Mouse (Mus musculus) embryo, embryonic 10 days (tissue): ENCODE measurements around the gene Aktip.

Experiments used
- DNase-seq: peaks from one replicate; pipeline ENCODE4 v3.0.0-alpha.2; 2015; ENCODE audit warnings: low spot score

Aktip gene

DNA sequence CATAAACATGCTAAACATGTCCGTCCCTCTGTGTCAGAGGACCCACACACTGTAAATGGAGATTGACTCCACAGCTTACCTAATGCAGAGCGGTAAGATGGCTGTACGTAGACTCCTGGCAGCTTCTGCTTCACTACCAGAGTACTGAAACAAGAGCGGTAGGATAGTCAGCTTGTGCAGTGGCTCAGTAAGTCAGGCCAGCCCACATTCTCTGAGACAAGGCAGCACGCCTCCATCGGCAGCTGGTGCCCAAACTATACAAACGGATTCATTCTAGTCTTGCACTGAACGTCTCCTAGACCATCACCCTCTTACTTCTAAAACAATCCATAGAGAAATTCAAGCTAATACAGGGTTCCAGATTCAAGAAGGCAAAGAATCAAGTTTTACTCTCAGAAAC is 73.0 kb downstream of the Aktip start:
- DNase-seq, result no peak

DNA sequence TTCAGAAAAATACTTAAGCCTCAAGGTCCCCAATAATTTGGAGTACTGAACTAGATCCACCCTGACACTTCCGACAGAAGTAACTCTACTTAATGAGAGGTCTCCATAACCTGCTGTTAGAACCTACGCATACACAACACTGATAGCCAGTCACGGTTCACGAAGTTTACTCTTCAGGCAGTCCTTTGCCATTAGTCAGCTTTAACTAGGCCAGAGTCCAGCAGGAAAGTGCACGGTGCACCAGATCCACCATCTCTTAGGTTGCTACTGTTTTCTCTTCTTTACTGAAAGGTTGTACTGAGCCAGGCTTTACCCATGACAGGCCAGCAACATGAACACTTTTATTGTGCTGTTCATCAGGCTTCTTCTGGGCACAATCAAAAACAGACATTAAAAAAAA is 75.5 kb downstream of the Aktip start:
- no peak for DNase-seq

DNA sequence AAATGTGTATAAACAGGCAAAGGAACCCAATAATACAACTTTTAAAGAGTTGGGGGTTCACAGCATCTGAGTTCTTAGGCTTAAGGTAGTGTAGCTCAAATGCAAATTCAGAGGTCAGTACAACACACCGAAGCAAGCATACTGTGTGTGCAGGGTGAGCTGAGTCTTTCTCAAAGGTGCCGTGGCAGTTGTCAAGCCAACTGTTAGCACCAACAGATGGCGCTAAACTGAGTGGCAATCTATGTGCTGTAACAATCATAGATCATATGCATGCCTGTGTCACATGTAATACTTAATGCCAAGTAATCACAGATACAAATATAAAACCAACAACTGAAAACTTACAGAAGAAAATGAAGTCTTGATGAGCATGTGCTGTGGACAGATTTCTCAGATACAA is 81.6 kb downstream of the Aktip start:
- DNase-seq, result peak; percentile 29

DNA sequence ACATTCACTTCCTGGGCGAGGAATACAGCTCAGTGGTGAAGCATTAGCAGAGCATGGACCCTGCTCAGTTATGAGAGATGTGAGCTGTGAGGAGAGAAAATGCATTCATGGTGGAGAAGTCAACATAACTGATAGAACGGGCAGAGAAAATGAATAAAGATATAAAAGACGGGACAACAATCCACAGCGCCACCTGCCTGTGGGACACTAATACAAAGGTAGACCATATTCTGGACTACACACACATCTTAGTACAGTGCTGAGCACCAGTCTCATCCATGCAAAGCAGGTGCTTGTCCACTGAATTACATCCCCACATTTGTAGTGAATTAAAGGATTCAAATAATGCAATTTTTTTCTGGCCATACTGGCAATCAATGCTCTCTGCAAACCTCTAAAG is 82.2 kb downstream of the Aktip start:
- no peak for DNase-seq

DNA sequence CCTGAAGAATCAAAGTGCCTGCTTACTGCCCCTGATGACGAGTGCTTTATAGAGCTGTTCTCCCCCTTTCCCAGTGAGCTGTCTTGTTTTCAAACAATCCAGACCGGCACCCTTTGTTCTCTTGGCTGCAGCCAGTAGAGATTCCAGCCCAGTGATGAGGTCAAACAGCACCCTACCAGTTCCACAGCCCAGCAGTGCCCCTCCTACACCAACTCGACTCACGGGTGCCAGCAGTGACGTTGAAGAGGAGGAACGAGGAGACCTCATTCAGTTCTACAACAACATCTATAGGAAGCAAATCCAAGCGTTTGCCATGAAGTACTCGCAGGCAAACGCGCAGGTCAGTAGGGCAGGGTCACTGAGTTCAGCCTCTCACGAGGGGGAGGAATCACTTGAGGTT is 84.9 kb downstream of the Aktip start:
- DNase-seq, result no peak

DNA sequence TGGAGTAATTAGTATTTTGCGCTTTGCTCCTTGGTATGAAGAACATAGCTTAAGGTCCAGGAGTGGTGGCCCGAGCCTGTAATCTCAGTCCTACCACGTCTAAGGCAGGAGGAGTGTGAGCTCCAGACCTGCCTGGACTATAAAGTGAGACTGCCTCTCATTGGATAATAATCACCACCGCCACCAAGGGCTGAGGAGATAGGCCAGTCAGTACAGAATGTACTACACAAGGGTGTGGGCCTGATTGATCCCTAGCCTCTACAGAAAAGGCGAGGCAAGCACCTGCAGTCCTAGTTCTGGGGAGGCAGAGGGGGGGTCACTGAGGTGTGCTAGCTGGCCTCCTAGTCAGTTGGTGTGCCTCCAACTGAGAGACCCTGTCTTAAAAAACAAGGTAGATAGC is 85.3 kb downstream of the Aktip start:
- no peak for DNase-seq

DNA sequence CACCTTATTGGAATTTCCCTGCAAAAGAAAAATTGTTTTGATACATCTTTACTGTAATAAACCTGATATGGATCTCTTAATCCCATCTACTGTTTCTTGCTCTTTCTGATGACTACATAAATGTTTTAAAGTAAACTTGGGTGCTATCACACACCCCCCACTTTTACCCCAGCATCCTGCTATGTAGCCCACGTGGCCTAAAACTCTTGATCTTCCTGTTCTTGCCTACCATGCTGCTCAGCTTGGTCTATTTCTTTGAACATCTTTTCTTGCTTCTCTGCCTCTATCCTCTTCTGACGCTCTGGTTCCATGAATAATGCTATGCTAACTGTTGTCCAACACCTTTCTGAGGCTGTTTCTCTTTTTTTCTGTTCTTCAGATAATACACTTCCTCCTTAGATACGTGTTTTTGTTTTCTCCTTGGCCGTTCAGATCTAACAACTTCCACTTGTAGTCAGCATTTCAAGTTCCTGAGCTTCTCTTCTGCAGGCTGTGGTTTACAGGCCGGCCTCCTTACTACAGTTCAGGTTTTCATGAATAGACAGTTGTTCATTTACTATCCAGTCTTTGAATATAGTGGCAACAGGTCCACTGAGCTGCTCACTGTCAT is 87.8 kb downstream of the Aktip start:
- no peak for DNase-seq

DNA sequence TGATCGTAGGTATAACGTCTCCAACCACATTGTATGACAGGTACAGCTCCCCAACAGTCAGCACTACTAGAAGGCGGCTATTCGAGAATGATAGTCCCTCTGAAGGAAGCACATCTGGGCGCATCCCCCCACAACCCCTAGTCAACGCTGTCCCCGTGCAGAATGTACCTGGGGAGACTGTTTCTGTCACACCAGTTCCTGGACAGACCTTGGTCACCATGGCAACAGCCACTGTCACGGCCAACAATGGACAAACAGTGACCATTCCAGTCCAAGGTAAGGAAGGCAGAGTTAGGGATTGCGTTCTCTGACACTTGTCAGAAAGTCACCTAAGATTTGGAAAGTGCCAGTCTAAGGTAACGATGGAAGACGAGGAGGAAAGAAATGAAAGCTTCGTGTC is 93.5 kb downstream of the Aktip start:
- DNase-seq, result no peak

DNA sequence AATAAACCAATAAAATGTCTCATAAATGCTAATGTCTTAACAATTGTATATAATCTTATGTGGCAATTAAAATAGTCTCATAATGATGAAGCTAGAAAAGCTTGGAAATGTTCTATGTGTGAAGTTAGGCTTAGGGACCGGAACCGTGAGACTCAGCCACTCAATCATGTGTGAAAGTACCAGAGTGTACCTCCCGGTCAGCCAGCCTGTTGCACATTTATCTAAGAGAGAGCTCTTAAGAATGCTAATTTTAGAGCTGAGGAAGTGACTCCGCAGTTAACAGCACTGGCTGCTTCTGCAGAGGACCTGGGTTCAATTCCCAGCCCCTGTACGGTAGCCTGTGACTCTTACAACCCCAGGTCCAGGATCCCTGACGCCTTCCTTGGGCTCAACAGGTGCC is 101.7 kb downstream of the Aktip start:
- DNase-seq, result no peak

DNA sequence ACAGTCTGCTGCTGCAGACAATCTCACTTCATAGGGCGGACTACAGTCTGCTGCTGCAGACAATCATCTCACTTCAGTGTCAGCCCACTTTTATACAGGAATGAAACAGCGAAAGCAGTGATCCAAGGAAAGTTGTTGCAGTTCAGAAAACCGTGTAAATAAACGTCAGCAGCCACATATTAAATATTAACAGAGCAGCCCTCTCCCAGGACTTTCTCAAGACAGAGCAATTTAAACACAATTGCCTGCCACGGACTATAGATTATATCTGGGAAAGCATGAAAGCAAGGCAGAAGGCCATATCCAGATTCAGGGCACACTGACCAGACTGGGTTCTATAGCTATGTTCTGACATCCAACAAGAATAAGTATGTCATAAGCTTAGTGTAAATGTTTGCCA is 105.6 kb downstream of the Aktip start:
- DNase-seq, result no peak

DNA sequence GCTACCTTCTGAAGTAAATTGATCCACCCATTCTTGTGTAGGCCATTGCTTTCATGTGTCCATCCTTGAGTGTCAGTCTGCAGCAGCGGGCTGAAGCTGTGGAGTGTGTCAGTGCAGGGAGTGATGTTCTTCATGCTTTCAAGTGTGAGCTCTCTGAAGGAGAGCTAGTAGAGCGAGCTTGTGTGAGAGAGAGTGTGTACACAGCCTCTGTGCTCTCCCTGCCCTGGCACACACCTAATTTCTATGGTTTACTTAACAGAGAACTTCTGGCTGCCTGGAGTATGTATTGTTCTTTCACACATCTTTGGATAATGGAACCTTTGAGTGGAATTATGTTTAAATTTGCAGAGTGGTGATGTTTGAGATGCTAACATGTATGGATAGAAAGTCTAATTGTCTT is 110.2 kb downstream of the Aktip start:
- DNase-seq, result no peak

DNA sequence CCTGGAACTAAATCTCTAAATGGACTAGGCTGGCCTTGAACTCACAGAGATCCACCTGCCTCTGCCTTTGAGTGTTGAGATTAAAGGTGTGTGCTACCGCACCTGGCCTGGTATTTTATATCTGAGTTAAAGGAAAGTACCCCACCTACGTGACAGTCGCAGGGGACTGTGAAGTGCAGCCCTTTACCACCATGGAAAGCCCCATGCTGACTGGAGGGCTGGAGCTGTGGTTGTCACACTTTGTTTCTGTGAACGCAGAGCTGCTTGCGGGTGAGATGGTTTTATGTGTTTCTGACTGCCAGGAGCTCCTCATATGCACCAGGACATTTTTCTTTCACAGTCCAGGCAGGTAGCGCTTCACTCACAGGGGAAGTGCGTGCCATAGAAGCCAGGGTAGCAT is 111.3 kb downstream of the Aktip start:
- DNase-seq, result no peak

DNA sequence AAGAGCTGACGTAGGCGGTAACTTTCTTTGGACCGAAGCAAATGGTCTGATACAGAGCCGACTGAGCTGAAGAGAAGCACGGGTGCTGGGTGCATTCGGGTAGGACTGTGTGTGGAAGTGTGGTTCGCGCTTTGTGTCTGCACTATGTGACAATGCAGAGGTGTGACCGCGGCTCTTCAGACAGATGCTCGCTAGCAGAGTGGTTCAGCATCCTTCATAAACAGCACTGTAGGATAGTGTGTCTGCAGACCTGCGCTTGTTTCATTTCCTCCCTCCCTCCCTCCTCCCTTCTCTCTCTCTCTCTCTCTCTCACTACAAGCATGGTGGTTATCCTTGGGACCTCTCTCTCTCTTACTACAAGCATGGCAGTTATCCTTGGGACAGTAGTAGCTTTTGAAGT is 117.3 kb downstream of the Aktip start:
- no peak for DNase-seq

DNA sequence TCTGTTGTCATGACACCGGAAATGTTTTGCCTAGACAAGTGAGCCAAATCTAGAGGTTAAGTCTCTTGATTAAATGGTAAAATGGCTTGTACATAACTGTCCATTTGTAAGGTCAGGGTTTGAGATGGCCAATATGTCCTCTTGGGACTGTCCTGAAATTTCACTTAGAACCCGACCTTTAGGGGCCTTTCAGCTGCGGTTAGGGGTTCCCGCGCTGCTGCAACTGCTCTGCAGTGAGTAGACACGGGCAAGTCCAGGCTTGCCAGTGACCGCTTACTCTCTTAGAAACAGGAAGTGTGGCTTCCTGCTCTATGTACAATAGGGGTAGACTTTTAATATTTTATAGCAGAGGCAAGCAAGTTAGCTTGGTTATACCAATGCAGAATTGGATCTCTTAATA is 117.9 kb downstream of the Aktip start:
- no peak for DNase-seq

DNA sequence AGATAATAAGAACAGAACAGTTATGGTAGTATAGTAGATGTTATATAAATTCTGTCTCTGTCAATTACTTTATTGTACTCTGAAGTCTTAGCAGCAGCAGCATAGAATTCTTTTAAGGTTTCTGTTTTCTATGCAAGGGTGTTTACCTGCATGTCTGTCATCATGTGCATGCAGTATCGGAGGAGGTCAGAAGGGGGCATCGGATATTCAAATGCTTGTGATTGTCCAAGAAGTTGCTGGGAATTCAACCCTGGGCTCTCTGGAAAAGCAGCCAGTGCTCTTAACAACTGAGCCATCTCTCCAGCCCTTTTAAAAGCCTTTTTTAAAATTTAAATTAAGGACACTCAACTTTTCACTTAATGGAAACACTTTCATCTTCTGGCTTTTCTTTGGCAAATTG is 120.1 kb downstream of the Aktip start:
- no peak for DNase-seq

DNA sequence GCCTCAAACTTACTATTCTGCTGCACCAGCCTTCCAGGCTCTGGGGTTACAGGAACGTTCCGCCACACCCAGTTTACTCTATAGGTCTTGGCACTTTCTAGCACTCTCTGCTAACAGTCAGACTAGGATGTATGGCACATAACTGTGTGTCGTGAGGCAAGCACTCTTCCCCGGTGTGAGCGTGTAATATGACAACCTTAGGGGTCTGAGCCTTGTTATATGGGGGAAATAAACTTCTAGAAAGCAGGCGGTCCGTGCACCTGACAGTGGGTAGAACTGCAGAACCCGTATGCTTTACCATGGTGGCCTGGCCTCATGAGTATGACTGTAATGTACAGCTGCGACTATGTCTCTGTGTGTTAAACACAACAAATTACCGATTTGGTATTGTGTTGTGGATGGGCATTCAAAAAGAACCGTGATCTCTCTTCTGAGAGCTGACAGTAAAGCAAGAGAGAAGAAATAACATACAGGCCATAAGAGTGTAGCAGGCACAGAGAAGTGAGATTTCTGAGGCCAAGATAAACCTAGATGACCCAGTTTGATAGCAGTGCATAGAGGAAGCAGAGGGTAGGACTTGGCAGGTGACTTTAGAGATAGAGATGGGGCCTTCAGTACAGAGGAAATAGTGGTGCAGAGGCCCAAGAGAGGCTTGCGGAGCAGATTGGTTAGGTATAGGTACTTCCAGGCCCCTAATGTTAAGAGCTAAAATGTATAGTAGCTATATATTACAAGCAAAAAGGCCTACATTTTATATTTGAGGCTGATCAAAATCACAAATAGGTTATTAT is 122.5 kb downstream of the Aktip start:
- DNase-seq, result no peak

DNA sequence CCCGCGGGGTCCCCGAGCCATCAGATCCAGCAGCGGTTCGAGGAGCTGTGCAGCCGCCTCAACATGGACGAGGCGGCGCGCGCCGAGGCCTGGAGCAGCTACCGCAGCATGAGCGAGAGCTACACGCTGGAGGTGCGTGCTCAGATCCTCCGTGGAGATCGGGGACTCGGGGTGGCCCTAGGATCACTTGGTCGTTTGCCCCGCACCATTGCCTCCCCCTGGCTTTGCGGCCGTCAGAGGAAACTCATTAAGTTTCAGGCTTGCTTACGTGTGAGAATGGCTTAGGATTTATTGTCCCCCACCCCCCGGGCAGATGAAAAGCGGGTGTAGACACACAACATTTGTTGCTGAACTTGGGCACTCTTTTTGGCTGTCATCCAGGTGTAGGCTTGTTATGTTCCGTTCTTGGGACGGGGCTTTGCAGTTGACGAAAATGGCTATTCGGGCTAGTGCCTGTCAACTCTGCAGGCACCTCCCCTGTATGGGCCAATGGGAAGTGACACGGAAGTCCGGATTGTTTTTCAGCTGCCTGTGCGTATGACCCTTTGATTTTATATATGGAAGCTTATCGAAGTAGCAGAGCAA is 129.4 kb downstream of the Aktip start:
- peak; percentile 83 for DNase-seq

DNA sequence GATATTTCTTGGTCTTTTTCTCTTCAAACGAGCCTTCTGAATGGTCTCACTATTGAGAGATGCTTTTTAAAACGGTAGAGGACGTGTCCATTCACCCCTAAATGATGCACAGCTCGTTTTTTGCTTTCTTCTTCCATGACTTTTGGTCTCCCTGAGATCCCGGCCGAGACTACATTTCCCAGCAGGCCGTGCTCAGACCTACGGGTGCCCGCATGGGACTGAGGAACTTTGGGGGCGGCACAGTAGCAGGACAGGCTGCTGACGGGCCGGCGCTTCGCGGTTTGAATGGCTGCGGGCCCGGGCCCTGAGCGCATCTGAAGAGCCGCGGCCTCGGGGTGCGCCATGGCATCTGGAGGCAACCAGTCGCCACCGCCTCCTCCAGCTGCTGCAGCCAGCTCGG is 129.9 kb downstream of the Aktip start, which contains the start of gene Rbl2:
TSS of gene Rbl2 (plus strand) at position 224 of the 400 bp plus-strand sequence.
- DNase-seq, result peak; percentile 96

DNA sequence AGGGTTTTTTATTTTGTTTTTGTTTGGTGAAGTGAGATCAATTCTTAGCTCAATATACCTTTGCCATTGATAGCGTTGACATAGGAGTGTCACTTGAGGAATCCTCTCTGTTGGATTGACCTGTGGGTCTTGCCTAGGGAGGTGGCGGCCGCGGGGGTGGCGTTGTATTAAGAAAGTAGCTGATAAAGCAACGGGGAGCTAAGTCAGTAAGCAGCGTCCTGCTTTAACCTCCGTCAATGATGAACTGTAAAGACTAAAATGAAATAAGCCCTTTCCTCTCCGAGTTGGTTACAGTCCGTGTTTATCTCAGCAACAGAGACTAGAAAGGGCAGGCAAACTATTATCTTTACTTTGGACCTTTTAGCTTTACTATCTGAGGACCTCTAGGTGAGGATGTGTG is 130.4 kb downstream of the Aktip start:
- DNase-seq, result no peak

DNA sequence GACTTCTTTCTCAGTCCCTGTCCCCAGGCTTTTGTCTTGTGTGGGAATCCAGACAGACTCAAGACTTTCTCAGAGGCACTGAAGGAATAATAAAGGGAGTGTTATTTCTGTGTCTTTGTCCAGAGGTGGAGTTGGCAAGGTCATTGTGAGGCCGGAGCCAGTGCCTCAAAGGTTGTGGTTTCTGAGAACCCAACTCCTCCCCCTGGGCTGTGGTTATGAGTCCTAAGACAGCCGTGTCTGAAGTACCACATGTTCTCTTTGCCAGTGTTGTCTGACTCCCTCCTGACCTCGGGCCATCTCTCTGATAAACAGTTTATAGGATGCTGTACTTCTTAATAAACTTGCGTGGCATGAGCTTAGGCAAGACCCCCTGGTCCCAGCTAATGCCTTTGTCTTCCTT is 134.6 kb downstream of the Aktip start:
- DNase-seq, result no peak
